ENCODE assay signal across 12 mouse cellular contexts in genomic region chr11:44512044-44513025, GRCm38 (mm10). TPM values are rescaled to one million over a fixed set of nuclear protein-coding genes. Genes with fewer than 3 reads are reported as not detected.
DNase-seq lines count a peak whose midpoint lies in the region; ATAC-seq lines count a peak whose summit lies in the region.
"Had no signal": no experiment of that assay in that cellular context is flagged by ENCODE, and none has a peak within 500 bp of the region (broad histone marks: within the 10 kb centered on the region; RNA-seq: fewer than 3 reads in every experiment).

No protein-coding gene starts in this region.

- no peaks in the 10 kb centered on the region for H3K4me1 ChIP-seq in heart, embryonic 11.5 days (ENCODE audit: control insufficient read depth, insufficient read depth, low read length)
- H3K4me1 ChIP-seq in liver, embryonic 12.5 days = peaks cover 94% of the 10 kb centered on the region
- H3K4me1 ChIP-seq in stomach, embryonic 15.5 days = no peaks in the 10 kb centered on the region
- peaks cover 15% of the 10 kb centered on the region for H3K4me1 ChIP-seq in midbrain, embryonic 10.5 days

- no peak; the same call in 1 of the 2 replicates for ATAC-seq in heart, embryonic 11.5 days (replicated peaks; ENCODE audit: insufficient number of reproducible peaks, low FRiP score, low TSS enrichment)
- ATAC-seq in liver, embryonic 12.5 days = peak; percentile 82
- ATAC-seq in stomach, embryonic 15.5 days (ENCODE audit: insufficient read depth, low FRiP score, low read depth) = peak; percentile 76

- no peak overlapping the region for H3K9ac ChIP-seq in heart, embryonic 11.5 days (ENCODE audit: low read depth, low read length)
- peak overlapping the region; percentile 64 for H3K9ac ChIP-seq in liver, embryonic 12.5 days
- no peak overlapping the region for H3K9ac ChIP-seq in stomach, embryonic 15.5 days

- 68% methylated on average over 14 of the region's 14 CpGs for WGBS in heart, embryonic 11.5 days (ENCODE audit: insufficient replicate concordance)
- 23% methylated on average over 14 of the region's 14 CpGs for WGBS in liver, embryonic 12.5 days (ENCODE audit: insufficient replicate concordance)
- 59% methylated on average over 14 of the region's 14 CpGs for WGBS in stomach, embryonic 15.5 days
- WGBS in midbrain, embryonic 10.5 days = 89% methylated on average over 14 of the region's 14 CpGs

- no peak for DNase-seq in heart, adult 18-20 months
- DNase-seq in retina, postnatal 1 day = peak; percentile 5
- no peak for DNase-seq in retina, embryonic 14.5 days (ENCODE audit: low spot score)
- no peak for DNase-seq in natural killer cell, adult 2 months (ENCODE audit: low spot score in 2 of 2)
- no peak for DNase-seq in midbrain, embryonic 10.5 days (ENCODE audit: low spot score)
- DNase-seq: adrenal gland, postnatal 10 days; cerebellum, adult 2 months; heart, postnatal 36 days; thymus, postnatal 36 days had no signal

- H3K27me3 ChIP-seq in heart, embryonic 11.5 days (ENCODE audit: control insufficient read depth, insufficient read depth, low read length) = no peaks in the 10 kb centered on the region
- H3K27me3 ChIP-seq in liver, embryonic 12.5 days (replicated peaks) = no peaks in the 10 kb centered on the region
- no peaks in the 10 kb centered on the region for H3K27me3 ChIP-seq in stomach, embryonic 15.5 days (replicated peaks)
- no peaks in the 10 kb centered on the region for H3K27me3 ChIP-seq in midbrain, embryonic 10.5 days (ENCODE audit: low read depth, poor library complexity, severe bottlenecking)

- H3K4me2 ChIP-seq in heart, embryonic 11.5 days = no peak overlapping the region
- H3K4me2 ChIP-seq in liver, embryonic 12.5 days = peak overlapping the region; percentile 63
- no peak overlapping the region for H3K4me2 ChIP-seq in stomach, embryonic 15.5 days

- H3K4me3 ChIP-seq in heart, embryonic 11.5 days (ENCODE audit: low read depth, low read length) = no peak overlapping the region
- peak overlapping the region; percentile 2; the same call in 1 of the 2 replicates for H3K4me3 ChIP-seq in liver, embryonic 12.5 days
- H3K4me3 ChIP-seq in stomach, embryonic 15.5 days (replicated peaks) = no peak overlapping the region
- H3K4me3 ChIP-seq in midbrain, embryonic 10.5 days = no peak overlapping the region

- no peaks in the 10 kb centered on the region for H3K9me3 ChIP-seq in heart, embryonic 11.5 days (replicated peaks; ENCODE audit: control insufficient read depth, low read length)
- H3K9me3 ChIP-seq in liver, embryonic 12.5 days (replicated peaks) = no peaks in the 10 kb centered on the region
- H3K9me3 ChIP-seq in stomach, embryonic 15.5 days = no peaks in the 10 kb centered on the region
- H3K9me3 ChIP-seq in midbrain, embryonic 10.5 days (replicated peaks) = no peaks in the 10 kb centered on the region

- H3K27ac ChIP-seq in heart, embryonic 11.5 days (ENCODE audit: low read depth, low read length) = peak overlapping the region; percentile 67
- H3K27ac ChIP-seq in liver, embryonic 12.5 days = peak overlapping the region; percentile 96
- H3K27ac ChIP-seq in stomach, embryonic 15.5 days = 0 out of 2 replicates have a peak overlapping the region, but pooled peaks have one; percentile 8
- H3K27ac ChIP-seq in midbrain, embryonic 10.5 days (replicated peaks) = no peak overlapping the region

- no peaks in the 10 kb centered on the region for H3K36me3 ChIP-seq in heart, embryonic 11.5 days (ENCODE audit: control insufficient read depth, insufficient read depth, low read length)
- no peaks in the 10 kb centered on the region for H3K36me3 ChIP-seq in liver, embryonic 12.5 days
- H3K36me3 ChIP-seq in stomach, embryonic 15.5 days = no peaks in the 10 kb centered on the region
- no peaks in the 10 kb centered on the region for H3K36me3 ChIP-seq in midbrain, embryonic 10.5 days

RNA-seq across cellular contexts. Expression of gene Rnf145, which starts 6.4 kb away (rescaled TPM):
- polyA plus RNA-seq in heart, embryonic 11.5 days (2014; fragmentation: Nextera tagmentation; extraction: Ambion mirVana) = 60.4 and 64.4 TPM in 2 replicates
- 10 to 100 TPM; 13.5 to 14.1 TPM for total RNA-seq in heart, adult 18-20 months (2021)
- 64.7 and 71.1 TPM in 2 replicates for polyA plus RNA-seq in liver, embryonic 12.5 days (2016; fragmentation: Nextera tagmentation; extraction: Ambion mirVana)
- 63.8 and 64.5 TPM in 2 replicates for polyA plus RNA-seq in stomach, embryonic 15.5 days (2015; fragmentation: Nextera tagmentation; extraction: Ambion mirVana)
- polyA plus RNA-seq in midbrain, embryonic 10.5 days (2016; fragmentation: Nextera tagmentation; extraction: Ambion mirVana) = 108 and 120 TPM in 2 replicates

RNA-seq across cellular contexts. Expression of gene Ublcp1, which starts 42.0 kb away (rescaled TPM):
- 54.4 and 58.4 TPM in 2 replicates for polyA plus RNA-seq in heart, embryonic 11.5 days (2014; fragmentation: Nextera tagmentation; extraction: Ambion mirVana)
- 10 to 100 TPM; 36.0 to 40.8 TPM for total RNA-seq in heart, adult 18-20 months (2021)
- polyA plus RNA-seq in liver, embryonic 12.5 days (2016; fragmentation: Nextera tagmentation; extraction: Ambion mirVana) = 41.8 and 41.9 TPM in 2 replicates
- 53.9 and 57.0 TPM in 2 replicates for polyA plus RNA-seq in stomach, embryonic 15.5 days (2015; fragmentation: Nextera tagmentation; extraction: Ambion mirVana)
- 72.3 and 74.4 TPM in 2 replicates for polyA plus RNA-seq in midbrain, embryonic 10.5 days (2016; fragmentation: Nextera tagmentation; extraction: Ambion mirVana)
